Mouse (Mus musculus) midbrain, embryonic 16.5 days (tissue): ENCODE data around the gene Tec. TPM values are rescaled to one million over a fixed set of nuclear protein-coding genes. Genes with fewer than 3 reads are reported as not detected.
A peak's percentile ranks its signal among the peaks of the same experiment; 100 is the strongest.

Source experiments
- ATAC-seq: fragments of 200-750 bp; cut with Nextera tagmentation; 2 replicates; pipeline ENCODE4 v1.8.0; 2017; ENCODE audit warnings: moderate TSS enrichment
- H3K27ac ChIP-seq: fragments of 300-500 bp; sonication (generic); 2 replicates; pipeline ENCODE4 v1.5.1; 2014; ENCODE audit warnings: mild to moderate bottlenecking, low read length, mixed read lengths
- H3K27me3 ChIP-seq: fragments of 300-500 bp; sonication (generic); 2 replicates; pipeline ENCODE4 v1.6.1; 2014; ENCODE audit warnings: low read depth, low read length, mixed read lengths; ENCODE audit not compliant: control insufficient read depth, insufficient read depth
- H3K36me3 ChIP-seq: fragments of 300-500 bp; sonication (generic); 2 replicates; pipeline ENCODE4 v1.6.1; 2014; ENCODE audit warnings: mild to moderate bottlenecking, low read length, moderate library complexity, mixed read lengths; ENCODE audit not compliant: control insufficient read depth, insufficient read depth
- H3K4me1 ChIP-seq: fragments of 300-500 bp; sonication (generic); 2 replicates; pipeline ENCODE4 v1.6.1; 2014; ENCODE audit warnings: mild to moderate bottlenecking, low read length, mixed read lengths; ENCODE audit not compliant: control insufficient read depth, insufficient read depth
- H3K4me2 ChIP-seq: fragments of 300-500 bp; sonication (generic); 2 replicates; pipeline ENCODE4 v1.6.1; 2014; ENCODE audit warnings: mild to moderate bottlenecking, low read length, mixed read lengths
- H3K4me3 ChIP-seq: fragments of 300-500 bp; sonication (generic); 2 replicates; pipeline ENCODE4 v1.5.1; 2014; ENCODE audit warnings: low read depth, mild to moderate bottlenecking, low read length, moderate library complexity, mixed read lengths
- H3K9ac ChIP-seq: fragments of 300-500 bp; sonication (generic); 2 replicates; pipeline ENCODE4 v1.6.1; 2014; ENCODE audit warnings: low read depth, low read length, mixed read lengths
- H3K9me3 ChIP-seq: fragments of 300-500 bp; sonication (generic); replicated peaks from 2 replicates; pipeline ENCODE4 v1.6.1; 2014; ENCODE audit warnings: mild to moderate bottlenecking, low read length, mixed read lengths; ENCODE audit not compliant: control insufficient read depth, poor library complexity, severe bottlenecking
- WGBS: fragments of 180-500 bp; shearing (Covaris S2); extraction: QIAGEN DNeasy Blood & Tissue Kit; methylation state at CpG from one replicate; pipeline ENCODE4 v1.1.7; 2014; 5-methylcytosine and 5-hydroxymethylcytosine counted together
- polyA plus RNA-seq: library from polyadenylated mRNA; unstranded; fragments of >200 nt; fragmentation: Nextera tagmentation; extraction: Ambion mirVana; gene quantifications from 2 replicates; pipeline ENCODE4 v1.2.1, GENCODE M21; 2015

The Tec gene
- polyA plus RNA-seq, 1 experiment from 2014 or later, result 5.4 TPM

- ATAC-seq, result no peak
- no peaks in the 10 kb centered on the region for H3K36me3 ChIP-seq
- no peak overlapping the region for H3K27ac ChIP-seq
- no peaks in the 10 kb centered on the region for H3K27me3 ChIP-seq
- H3K9me3 ChIP-seq, result no peaks in the 10 kb centered on the region
- no peak overlapping the region for H3K4me3 ChIP-seq
- no peak overlapping the region for H3K9ac ChIP-seq
- no peak overlapping the region for H3K4me2 ChIP-seq
- no peaks in the 10 kb centered on the region for H3K4me1 ChIP-seq
- WGBS, result 80% methylated on average over 2 of the region's 2 CpGs
Measured at GRCm38 (mm10) chr5:72776127-72776526, 92.2 kb downstream of the Tec start.

GRCm38 (mm10) chr5:72769841-72770240 lies 98.4 kb downstream of the Tec start:
- Histone ChIP-seq H3K4me2 (no peak overlapping the region), H3K36me3 (no peaks in the 10 kb centered on the region), H3K4me3 (no peak overlapping the region), H3K9me3 (no peaks in the 10 kb centered on the region), H3K27me3 (no peaks in the 10 kb centered on the region), H3K9ac (no peak overlapping the region), H3K4me1 (no peaks in the 10 kb centered on the region), H3K27ac (no peak overlapping the region)
- WGBS, result 78% methylated on average over 6 of the region's 6 CpGs
- ATAC-seq, result no peak

GRCm38 (mm10) chr5:72763546-72763945 lies 104.7 kb downstream of the Tec start:
- peaks cover 3% of the 10 kb centered on the region for H3K4me1 ChIP-seq
- 84% methylated on average over 5 of the region's 5 CpGs for WGBS
- no peak overlapping the region for H3K4me2 ChIP-seq
- no peak overlapping the region for H3K9ac ChIP-seq
- H3K4me3 ChIP-seq, result no peak overlapping the region
- H3K27ac ChIP-seq, result no peak overlapping the region
- H3K9me3 ChIP-seq, result no peaks in the 10 kb centered on the region
- H3K27me3 ChIP-seq, result no peaks in the 10 kb centered on the region
- H3K36me3 ChIP-seq, result no peaks in the 10 kb centered on the region
- no peak for ATAC-seq

DNA sequence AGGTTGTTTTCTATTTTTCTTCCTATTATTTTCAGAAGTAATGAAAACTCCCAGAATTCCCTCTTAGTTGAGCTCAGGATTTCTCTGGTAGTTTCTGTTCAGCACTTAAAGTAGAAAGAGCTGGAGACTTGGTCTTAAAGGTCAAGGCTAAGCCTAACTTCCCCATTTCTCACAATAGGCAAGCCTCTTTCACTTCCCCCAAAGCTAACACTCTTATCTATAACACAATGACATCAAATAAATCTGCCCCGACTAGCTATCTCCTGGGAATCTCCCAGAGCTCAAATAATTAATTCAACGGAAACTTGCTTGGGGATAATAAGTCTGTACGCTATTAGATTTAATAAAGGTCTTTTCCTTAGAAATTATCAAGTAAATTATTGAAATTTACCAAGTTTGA lies 105.3 kb downstream of the Tec start:
- H3K27me3 ChIP-seq, result no peaks in the 10 kb centered on the region
- H3K9ac ChIP-seq, result no peak overlapping the region
- no peak overlapping the region for H3K4me3 ChIP-seq
- WGBS, result 35% methylated on average over 3 of the region's 3 CpGs
- no peak overlapping the region for H3K4me2 ChIP-seq
- H3K27ac ChIP-seq, result no peak overlapping the region
- no peaks in the 10 kb centered on the region for H3K9me3 ChIP-seq
- no peaks in the 10 kb centered on the region for H3K36me3 ChIP-seq
- no peak for ATAC-seq
- peaks cover 3% of the 10 kb centered on the region for H3K4me1 ChIP-seq

DNA sequence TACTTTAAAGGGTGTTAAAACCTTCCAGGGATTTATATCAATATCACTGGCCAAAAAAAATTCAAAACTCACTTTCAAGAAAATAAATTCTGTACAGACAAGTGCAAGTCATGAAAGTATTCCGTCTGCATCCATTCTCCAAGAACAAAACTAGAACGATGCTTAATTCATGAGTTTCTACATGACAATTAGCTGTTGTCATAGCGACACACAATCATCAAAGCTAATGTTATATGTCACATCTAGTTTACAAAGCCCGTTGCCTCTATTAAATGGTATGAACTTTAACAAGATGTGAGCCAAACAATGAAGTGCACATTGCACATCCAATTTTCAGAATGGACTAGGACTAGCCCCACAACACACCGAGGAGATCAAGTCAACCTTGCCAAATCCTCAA lies 106.5 kb downstream of the Tec start:
- ATAC-seq, result no peak
- H3K36me3 ChIP-seq, result no peaks in the 10 kb centered on the region
- H3K4me2 ChIP-seq, result no peak overlapping the region
- WGBS, result 30% methylated on average over 5 of the region's 5 CpGs
- no peak overlapping the region for H3K27ac ChIP-seq
- no peak overlapping the region for H3K9ac ChIP-seq
- H3K4me1 ChIP-seq, result peaks cover 3% of the 10 kb centered on the region
- H3K9me3 ChIP-seq, result no peaks in the 10 kb centered on the region
- H3K27me3 ChIP-seq, result no peaks in the 10 kb centered on the region
- H3K4me3 ChIP-seq, result no peak overlapping the region

DNA sequence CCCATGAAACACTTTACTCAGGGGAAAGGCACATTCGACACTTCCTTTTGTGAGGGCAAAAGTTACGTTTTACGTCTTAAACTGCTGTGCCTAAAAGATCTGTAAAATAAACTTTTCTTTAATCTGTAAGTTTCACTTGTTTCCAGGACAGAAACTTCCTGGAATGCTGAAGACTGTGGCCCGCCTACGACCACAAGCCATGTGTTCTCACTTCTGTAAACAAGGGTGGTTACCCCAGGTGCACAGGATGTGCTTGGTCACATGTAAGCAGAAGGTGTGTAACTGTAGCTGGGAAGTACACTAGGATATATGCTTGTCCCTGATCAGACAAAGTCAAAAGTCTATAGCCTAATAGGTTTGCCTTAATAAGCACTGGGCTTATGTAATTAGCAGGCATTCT lies 107.0 kb downstream of the Tec start:
- Histone ChIP-seq H3K4me2 (no peak overlapping the region), H3K27me3 (no peaks in the 10 kb centered on the region), H3K27ac (no peak overlapping the region), H3K9ac (no peak overlapping the region), H3K4me1 (peaks cover 3% of the 10 kb centered on the region), H3K9me3 (no peaks in the 10 kb centered on the region), H3K36me3 (no peaks in the 10 kb centered on the region), H3K4me3 (no peak overlapping the region)
- 82% methylated on average over 5 of the region's 5 CpGs for WGBS
- no peak for ATAC-seq

GRCm38 (mm10) chr5:72758925-72759924 lies 109.1 kb downstream of the Tec start:
- Histone ChIP-seq H3K4me3 (no peak overlapping the region), H3K4me1 (peaks cover 3% of the 10 kb centered on the region), H3K9ac (no peak overlapping the region), H3K27me3 (no peaks in the 10 kb centered on the region), H3K27ac (no peak overlapping the region), H3K36me3 (no peaks in the 10 kb centered on the region), H3K9me3 (no peaks in the 10 kb centered on the region), H3K4me2 (no peak overlapping the region)
- WGBS, result 76% methylated on average over 13 of the region's 13 CpGs
- no peak for ATAC-seq

GRCm38 (mm10) chr5:72757155-72757773 lies 111.0 kb downstream of the Tec start:
- H3K27me3 ChIP-seq, result no peaks in the 10 kb centered on the region
- H3K36me3 ChIP-seq, result no peaks in the 10 kb centered on the region
- no peak overlapping the region for H3K27ac ChIP-seq
- peaks cover 3% of the 10 kb centered on the region for H3K4me1 ChIP-seq
- H3K4me3 ChIP-seq, result no peak overlapping the region
- WGBS, result 70% methylated on average over 18 of the region's 18 CpGs
- ATAC-seq, result peak; percentile 40; the same call in 1 of the 2 replicates
- no peak overlapping the region for H3K9ac ChIP-seq
- no peaks in the 10 kb centered on the region for H3K9me3 ChIP-seq
- no peak overlapping the region for H3K4me2 ChIP-seq

DNA sequence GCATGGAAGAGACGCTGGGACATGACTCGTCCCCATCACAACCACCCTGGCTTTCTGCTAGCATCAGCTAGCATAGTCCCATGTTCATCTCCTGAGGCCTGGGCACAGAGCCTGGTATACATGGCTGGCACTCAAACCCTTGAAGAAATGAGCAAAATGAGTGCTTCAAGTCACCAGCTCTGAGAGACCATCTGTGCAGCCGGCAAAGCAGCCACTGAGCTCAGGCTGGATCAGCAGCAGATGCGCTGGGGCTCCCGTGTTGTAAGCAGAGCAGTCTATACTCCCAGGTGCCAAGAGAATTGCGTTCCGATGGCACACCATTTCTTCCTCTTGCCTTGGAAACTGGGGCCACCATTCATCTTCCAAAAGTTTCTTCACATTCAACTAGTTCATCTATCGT lies 112.3 kb downstream of the Tec start:
- no peak overlapping the region for H3K27ac ChIP-seq
- no peak for ATAC-seq
- no peak overlapping the region for H3K4me2 ChIP-seq
- no peaks in the 10 kb centered on the region for H3K9me3 ChIP-seq
- WGBS, result 86% methylated on average over 8 of the region's 8 CpGs
- H3K9ac ChIP-seq, result no peak overlapping the region
- no peak overlapping the region for H3K4me3 ChIP-seq
- no peaks in the 10 kb centered on the region for H3K4me1 ChIP-seq
- no peaks in the 10 kb centered on the region for H3K36me3 ChIP-seq
- H3K27me3 ChIP-seq, result no peaks in the 10 kb centered on the region
